Mouse (Mus musculus) limb, embryonic 13.5 days (tissue): Measurements from ENCODE around the gene Nrg3. TPM values are rescaled to one million over a fixed set of nuclear protein-coding genes. Genes with fewer than 3 reads are reported as not detected.

Source experiments
- ATAC-seq: fragments of 200-750 bp; cut with Nextera tagmentation; 2 replicates; pipeline ENCODE4 v1.8.0; 2017; ENCODE audit warnings: low read depth, moderate number of reproducible peaks, moderate TSS enrichment; ENCODE audit not compliant: low FRiP score
- H3K27ac ChIP-seq: fragments of 300-500 bp; sonication (generic); 2 replicates; pipeline ENCODE4 v1.5.1; 2015; ENCODE audit warnings: inconsistent platforms, mild to moderate bottlenecking, moderate library complexity
- H3K27me3 ChIP-seq: fragments of 300-500 bp; sonication (generic); 2 replicates; pipeline ENCODE4 v1.6.1; 2015; ENCODE audit warnings: mild to moderate bottlenecking, inconsistent platforms
- H3K36me3 ChIP-seq: fragments of 300-500 bp; sonication (generic); 2 replicates; pipeline ENCODE4 v1.6.1; 2015; ENCODE audit warnings: inconsistent platforms, mild to moderate bottlenecking, moderate library complexity
- H3K4me1 ChIP-seq: fragments of 300-500 bp; sonication (generic); 2 replicates; pipeline ENCODE4 v1.6.1; 2015; ENCODE audit warnings: inconsistent platforms
- H3K4me2 ChIP-seq: fragments of 300-500 bp; sonication (generic); replicated peaks from 2 replicates; pipeline ENCODE4 v1.6.1; 2015; ENCODE audit warnings: inconsistent platforms, mild to moderate bottlenecking, moderate library complexity
- H3K4me3 ChIP-seq: fragments of 300-500 bp; sonication (generic); 2 replicates; pipeline ENCODE4 v1.5.1; 2015; ENCODE audit warnings: moderate library complexity, mild to moderate bottlenecking, inconsistent platforms
- H3K9ac ChIP-seq: fragments of 300-500 bp; sonication (generic); 2 replicates; pipeline ENCODE4 v1.6.1; 2015; ENCODE audit warnings: mild to moderate bottlenecking, inconsistent platforms
- H3K9me3 ChIP-seq: fragments of 300-500 bp; sonication (generic); 2 replicates; pipeline ENCODE4 v1.6.1; 2016; ENCODE audit warnings: inconsistent platforms
- WGBS: fragments of 180-500 bp; shearing (Covaris S2); methylation state at CpG from one replicate; pipeline ENCODE4 v1.1.7; 2015; 5-methylcytosine and 5-hydroxymethylcytosine counted together
- polyA plus RNA-seq: library from polyadenylated mRNA; unstranded; fragments of >200 nt; fragmentation: Nextera tagmentation; extraction: Ambion mirVana; gene quantifications from 2 replicates; pipeline ENCODE4 v1.2.1, GENCODE M21; 2015

Gene Nrg3
- polyA plus RNA-seq, 1 experiment from 2014 or later = 0.10 TPM

GRCm38 (mm10) chr14:39356251-39356650 is 116.6 kb downstream of the Nrg3 start:
- Histone ChIP-seq H3K36me3 (no peaks in the 10 kb centered on the region), H3K27ac (no peak overlapping the region), H3K9me3 (no peaks in the 10 kb centered on the region), H3K4me1 (no peaks in the 10 kb centered on the region), H3K9ac (no peak overlapping the region), H3K4me3 (no peak overlapping the region), H3K4me2 (no peak overlapping the region), H3K27me3 (no peaks in the 10 kb centered on the region)
- 81% methylated on average over 2 of the region's 2 CpGs for WGBS
- ATAC-seq = no peak

- Histone ChIP-seq H3K4me3 (no peak overlapping the region), H3K27me3 (no peaks in the 10 kb centered on the region), H3K4me1 (no peaks in the 10 kb centered on the region), H3K36me3 (no peaks in the 10 kb centered on the region), H3K9me3 (no peaks in the 10 kb centered on the region), H3K9ac (no peak overlapping the region), H3K4me2 (no peak overlapping the region), H3K27ac (no peak overlapping the region)
- WGBS = 77% methylated on average over 4 of the region's 4 CpGs
- ATAC-seq = no peak
Measured at GRCm38 (mm10) chr14:39351979-39352737, 120.7 kb downstream of the Nrg3 start.

GRCm38 (mm10) chr14:39317424-39318110 is 155.3 kb downstream of the Nrg3 start:
- Histone ChIP-seq H3K27me3 (no peaks in the 10 kb centered on the region), H3K36me3 (no peaks in the 10 kb centered on the region), H3K9ac (no peak overlapping the region), H3K4me3 (no peak overlapping the region), H3K4me1 (no peaks in the 10 kb centered on the region), H3K9me3 (no peaks in the 10 kb centered on the region), H3K27ac (no peak overlapping the region), H3K4me2 (no peak overlapping the region)
- 71% methylated on average over 4 of the region's 4 CpGs for WGBS
- ATAC-seq = no peak

DNA sequence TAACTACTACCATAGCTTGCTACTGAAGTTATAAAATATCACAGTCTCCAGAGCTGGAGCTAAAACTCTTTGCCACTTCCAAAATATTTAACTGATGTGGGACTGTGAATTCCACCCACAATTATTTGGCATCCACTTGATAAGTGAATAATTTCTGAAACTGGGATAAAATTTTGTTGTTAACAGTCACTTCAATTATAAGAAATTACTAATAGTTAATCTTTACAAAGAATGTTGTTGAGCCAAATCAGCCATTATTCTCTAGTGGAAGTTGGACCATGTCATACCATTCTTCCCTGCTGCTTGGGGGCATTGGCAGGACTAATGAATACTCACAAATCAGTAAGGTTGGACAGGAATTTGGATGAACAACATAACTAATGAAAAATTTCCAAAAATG is 158.8 kb downstream of the Nrg3 start:
- no peak for ATAC-seq
- H3K4me1 ChIP-seq = no peaks in the 10 kb centered on the region
- no peaks in the 10 kb centered on the region for H3K27me3 ChIP-seq
- no peaks in the 10 kb centered on the region for H3K9me3 ChIP-seq
- H3K36me3 ChIP-seq = no peaks in the 10 kb centered on the region
- no peak overlapping the region for H3K9ac ChIP-seq
- no peak overlapping the region for H3K4me2 ChIP-seq
- H3K4me3 ChIP-seq = no peak overlapping the region
- H3K27ac ChIP-seq = no peak overlapping the region

DNA sequence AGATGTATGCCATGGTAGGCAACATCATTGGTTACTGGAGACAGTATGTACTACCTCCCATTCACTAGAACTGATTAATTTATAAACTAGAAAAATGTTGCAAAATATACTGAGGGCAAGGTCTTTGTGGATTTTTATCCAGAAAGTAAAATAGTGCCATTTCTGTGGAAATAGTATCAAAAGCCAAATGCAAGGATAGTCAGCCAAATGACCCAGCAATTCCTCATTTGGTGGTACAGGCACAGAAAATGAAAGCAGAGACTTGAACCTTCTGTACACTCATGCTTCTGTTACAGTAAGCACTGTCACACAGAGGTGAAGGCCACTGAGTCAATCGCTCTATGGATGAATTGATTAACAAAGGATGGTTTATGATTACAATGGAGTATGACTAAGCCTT is 207.8 kb downstream of the Nrg3 start:
- Histone ChIP-seq H3K27me3 (no peaks in the 10 kb centered on the region), H3K4me1 (no peaks in the 10 kb centered on the region), H3K4me3 (no peak overlapping the region), H3K4me2 (no peak overlapping the region), H3K27ac (no peak overlapping the region), H3K9ac (no peak overlapping the region), H3K36me3 (no peaks in the 10 kb centered on the region), H3K9me3 (no peaks in the 10 kb centered on the region)
- 83% methylated on average over 1 of the region's 1 CpGs for WGBS
- no peak for ATAC-seq

DNA sequence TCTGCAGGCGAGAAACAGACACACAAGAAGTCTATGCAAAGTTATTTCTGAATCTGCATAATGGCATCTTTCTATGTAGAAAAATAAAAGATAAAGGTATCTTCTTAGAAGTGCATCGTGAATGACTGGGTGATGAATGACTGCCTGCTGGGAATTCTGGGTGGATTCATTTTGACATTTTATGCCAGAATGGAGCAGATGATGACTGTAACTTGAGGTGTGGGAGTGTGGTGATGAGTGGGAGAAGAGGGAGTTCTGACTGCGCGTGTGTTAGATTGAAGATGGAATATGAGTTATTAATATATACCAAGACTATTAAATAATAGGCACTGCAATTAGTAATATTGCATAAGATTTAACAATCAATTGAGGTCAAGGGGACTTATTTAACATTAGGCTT is 208.5 kb downstream of the Nrg3 start:
- Histone ChIP-seq H3K9me3 (no peaks in the 10 kb centered on the region), H3K4me3 (no peak overlapping the region), H3K9ac (no peak overlapping the region), H3K27me3 (no peaks in the 10 kb centered on the region), H3K4me2 (no peak overlapping the region), H3K4me1 (no peaks in the 10 kb centered on the region), H3K27ac (no peak overlapping the region), H3K36me3 (no peaks in the 10 kb centered on the region)
- 87% methylated on average over 4 of the region's 4 CpGs for WGBS
- ATAC-seq = no peak

GRCm38 (mm10) chr14:39261016-39261415 is 211.9 kb downstream of the Nrg3 start:
- no peak for ATAC-seq
- Histone ChIP-seq H3K4me2 (no peak overlapping the region), H3K4me3 (no peak overlapping the region), H3K4me1 (no peaks in the 10 kb centered on the region), H3K27me3 (no peaks in the 10 kb centered on the region), H3K9me3 (no peaks in the 10 kb centered on the region), H3K27ac (no peak overlapping the region), H3K36me3 (no peaks in the 10 kb centered on the region), H3K9ac (no peak overlapping the region)
- 86% methylated on average over 1 of the region's 1 CpGs for WGBS

- no peaks in the 10 kb centered on the region for H3K27me3 ChIP-seq
Measured at GRCm38 (mm10) chr14:39255391-39255790, 217.5 kb downstream of the Nrg3 start.

DNA sequence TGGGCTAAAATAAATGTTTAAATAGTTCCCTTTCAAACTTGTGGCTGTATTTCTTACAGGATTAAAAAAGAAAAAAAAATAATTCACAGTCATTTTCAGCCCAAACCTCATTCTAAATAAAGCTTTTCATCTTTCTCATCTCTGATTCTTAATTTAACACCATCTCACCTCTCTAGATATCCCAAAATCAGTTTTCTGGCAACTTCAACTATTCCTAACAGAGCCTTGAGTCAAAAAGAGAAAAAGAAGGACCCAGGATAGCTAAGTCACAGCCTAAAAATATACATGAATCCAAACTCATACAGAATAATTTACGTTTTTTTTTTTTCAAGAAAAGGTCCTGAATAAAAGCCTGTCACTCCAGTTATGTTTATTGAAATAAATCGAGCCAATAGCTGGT is 232.6 kb downstream of the Nrg3 start:
- ATAC-seq = no peak
- WGBS = 70% methylated on average over 2 of the region's 2 CpGs
- Histone ChIP-seq H3K4me3 (no peak overlapping the region), H3K36me3 (no peaks in the 10 kb centered on the region), H3K27ac (no peak overlapping the region), H3K9me3 (no peaks in the 10 kb centered on the region), H3K9ac (no peak overlapping the region), H3K4me2 (no peak overlapping the region), H3K27me3 (no peaks in the 10 kb centered on the region), H3K4me1 (no peaks in the 10 kb centered on the region)

More at GRCm38 (mm10) chr14:39255391-39255790, 217.5 kb downstream of the Nrg3 start:
- ATAC-seq = no peak
- Histone ChIP-seq H3K9ac (no peak overlapping the region), H3K4me1 (no peaks in the 10 kb centered on the region), H3K4me2 (no peak overlapping the region), H3K9me3 (no peaks in the 10 kb centered on the region), H3K36me3 (no peaks in the 10 kb centered on the region), H3K27ac (no peak overlapping the region), H3K4me3 (no peak overlapping the region)
- WGBS = 55% methylated on average over 1 of the region's 1 CpGs

- Histone ChIP-seq H3K27ac (no peak overlapping the region), H3K9me3 (no peaks in the 10 kb centered on the region), H3K4me1 (no peaks in the 10 kb centered on the region), H3K27me3 (no peaks in the 10 kb centered on the region), H3K9ac (no peak overlapping the region), H3K4me2 (no peak overlapping the region), H3K4me3 (no peak overlapping the region), H3K36me3 (no peaks in the 10 kb centered on the region)
- WGBS = 89% methylated on average over 1 of the region's 1 CpGs
- no peak for ATAC-seq
Measured at GRCm38 (mm10) chr14:39211472-39211871, 261.4 kb downstream of the Nrg3 start.

DNA sequence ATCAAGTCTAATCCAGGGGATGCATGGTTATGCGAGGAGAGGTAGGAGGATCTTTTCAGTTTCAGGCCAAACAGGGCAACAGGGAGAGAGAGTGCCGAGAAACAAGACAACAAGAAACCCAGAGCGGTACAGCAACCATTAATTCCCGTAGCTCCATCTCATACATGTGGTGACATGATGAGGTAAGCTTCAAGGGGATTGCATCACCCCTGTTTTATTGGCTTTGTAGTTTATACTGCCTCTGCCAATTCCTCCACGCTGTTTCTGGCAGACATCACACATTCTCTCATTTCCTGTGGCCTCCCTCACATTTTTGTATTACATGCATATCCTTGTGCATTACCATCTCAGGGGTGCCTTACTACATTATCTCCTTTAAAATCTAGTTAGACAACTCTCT is 280.9 kb downstream of the Nrg3 start:
- H3K4me2 ChIP-seq = no peak overlapping the region
- WGBS = 54% methylated on average over 5 of the region's 5 CpGs
- H3K9me3 ChIP-seq = no peaks in the 10 kb centered on the region
- ATAC-seq = 0 out of 2 replicates have a peak, but pooled peaks have one; percentile 48
- no peak overlapping the region for H3K27ac ChIP-seq
- H3K4me3 ChIP-seq = no peak overlapping the region
- H3K4me1 ChIP-seq = no peaks in the 10 kb centered on the region
- H3K36me3 ChIP-seq = no peaks in the 10 kb centered on the region
- H3K9ac ChIP-seq = no peak overlapping the region
- H3K27me3 ChIP-seq = no peaks in the 10 kb centered on the region

GRCm38 (mm10) chr14:39173709-39174108 is 299.2 kb downstream of the Nrg3 start:
- Histone ChIP-seq H3K27me3 (no peaks in the 10 kb centered on the region), H3K4me3 (no peak overlapping the region), H3K9me3 (no peaks in the 10 kb centered on the region), H3K36me3 (no peaks in the 10 kb centered on the region), H3K9ac (no peak overlapping the region), H3K4me1 (0 out of 2 replicates have a peak, but pooled peaks cover 6% of the 10 kb centered on the region), H3K4me2 (no peak overlapping the region), H3K27ac (no peak overlapping the region)
- WGBS = 62% methylated on average over 2 of the region's 2 CpGs
- ATAC-seq = no peak

- ATAC-seq = no peak
- WGBS = 78% methylated on average over 3 of the region's 3 CpGs
- H3K9me3 ChIP-seq = no peaks in the 10 kb centered on the region
Measured at GRCm38 (mm10) chr14:39160140-39160539, 312.7 kb downstream of the Nrg3 start.

More at GRCm38 (mm10) chr14:39160140-39160539, 312.7 kb downstream of the Nrg3 start:
- no peak overlapping the region for H3K4me2 ChIP-seq
- no peaks in the 10 kb centered on the region for H3K36me3 ChIP-seq
- no peak overlapping the region for H3K27ac ChIP-seq
- no peaks in the 10 kb centered on the region for H3K27me3 ChIP-seq
- H3K4me1 ChIP-seq = no peaks in the 10 kb centered on the region
- H3K9ac ChIP-seq = no peak overlapping the region
- no peak overlapping the region for H3K4me3 ChIP-seq
